Mouse (Mus musculus) midbrain, embryonic 12.5 days (tissue): ENCODE measurements at regions not wholly inside any gene's neighbourhood (a gene's known extent, or its start where the extent isn't known, plus 50 kb on each side); places are given as distances from the start of the nearest gene placed in this dataset.

Experiments
- ATAC-seq: fragments of 200-750 bp; cut with Nextera tagmentation; 2 replicates; pipeline ENCODE4 v1.8.0; 2017; ENCODE audit warnings: low read depth, moderate TSS enrichment, moderate library complexity; ENCODE audit not compliant: low FRiP score
- H3K27ac ChIP-seq: fragments of 300-500 bp; sonication (generic); replicated peaks from 2 replicates; pipeline ENCODE4 v1.5.1; 2016; ENCODE audit warnings: mild to moderate bottlenecking
- H3K27me3 ChIP-seq: fragments of 300-500 bp; sonication (generic); 2 replicates; pipeline ENCODE4 v1.6.1; 2016; ENCODE audit warnings: mild to moderate bottlenecking
- H3K36me3 ChIP-seq: fragments of 300-500 bp; sonication (generic); 2 replicates; pipeline ENCODE4 v1.6.1; 2016
- H3K4me1 ChIP-seq: fragments of 300-500 bp; sonication (generic); 2 replicates; pipeline ENCODE4 v1.6.1; 2016
- H3K4me2 ChIP-seq: fragments of 300-500 bp; sonication (generic); replicated peaks from 2 replicates; pipeline ENCODE4 v1.6.1; 2016; ENCODE audit warnings: mild to moderate bottlenecking, moderate library complexity
- H3K4me3 ChIP-seq: fragments of 300-500 bp; sonication (generic); 2 replicates; pipeline ENCODE4 v1.5.1; 2016; ENCODE audit warnings: mild to moderate bottlenecking
- H3K9ac ChIP-seq: fragments of 300-500 bp; sonication (generic); replicated peaks from 2 replicates; pipeline ENCODE4 v1.6.1; 2016; ENCODE audit warnings: mild to moderate bottlenecking, moderate library complexity
- H3K9me3 ChIP-seq: fragments of 300-500 bp; sonication (generic); 2 replicates; pipeline ENCODE4 v1.6.1; 2016; ENCODE audit warnings: mild to moderate bottlenecking
- WGBS: fragments of 180-500 bp; shearing (Covaris S2); methylation state at CpG from one replicate; pipeline ENCODE4 v1.1.7; 2016; 5-methylcytosine and 5-hydroxymethylcytosine counted together

- Histone ChIP-seq H3K4me3 (no peak overlapping the region), H3K27ac (no peak overlapping the region), H3K36me3 (no peaks in the 10 kb centered on the region), H3K4me2 (no peak overlapping the region), H3K27me3 (no peaks in the 10 kb centered on the region), H3K9ac (no peak overlapping the region), H3K4me1 (no peaks in the 10 kb centered on the region), H3K9me3 (no peaks in the 10 kb centered on the region)
- ATAC-seq = no peak
- WGBS = 95% methylated on average over 1 of the region's 1 CpGs
Measured at GRCm38 (mm10) chr12:36842957-36843356, 265.4 kb upstream of the Meox2 start.

- H3K4me1 ChIP-seq = no peaks in the 10 kb centered on the region
- H3K9ac ChIP-seq = no peak overlapping the region
- H3K27me3 ChIP-seq = no peaks in the 10 kb centered on the region
- no peaks in the 10 kb centered on the region for H3K36me3 ChIP-seq
- no peak for ATAC-seq
- no peak overlapping the region for H3K4me2 ChIP-seq
- no peak overlapping the region for H3K27ac ChIP-seq
- no peaks in the 10 kb centered on the region for H3K9me3 ChIP-seq
- H3K4me3 ChIP-seq = no peak overlapping the region
Measured at GRCm38 (mm10) chr12:36845130-36845529, 263.2 kb upstream of the Meox2 start.

GRCm38 (mm10) chr12:36849086-36849485 is 259.3 kb upstream of the Meox2 start:
- H3K4me2 ChIP-seq = no peak overlapping the region
- H3K9ac ChIP-seq = no peak overlapping the region
- 94% methylated on average over 2 of the region's 2 CpGs for WGBS
- no peaks in the 10 kb centered on the region for H3K27me3 ChIP-seq
- H3K36me3 ChIP-seq = no peaks in the 10 kb centered on the region
- H3K9me3 ChIP-seq = no peaks in the 10 kb centered on the region
- no peak overlapping the region for H3K27ac ChIP-seq
- no peaks in the 10 kb centered on the region for H3K4me1 ChIP-seq
- ATAC-seq = no peak
- H3K4me3 ChIP-seq = no peak overlapping the region

GRCm38 (mm10) chr12:36863113-36863512 is 245.2 kb upstream of the Meox2 start:
- Histone ChIP-seq H3K4me3 (no peak overlapping the region), H3K36me3 (no peaks in the 10 kb centered on the region), H3K4me1 (no peaks in the 10 kb centered on the region), H3K9me3 (no peaks in the 10 kb centered on the region), H3K9ac (no peak overlapping the region), H3K4me2 (no peak overlapping the region), H3K27me3 (no peaks in the 10 kb centered on the region), H3K27ac (no peak overlapping the region)
- WGBS = 81% methylated on average over 7 of the region's 7 CpGs
- no peak for ATAC-seq

GRCm38 (mm10) chr12:36880724-36881123 is 227.6 kb upstream of the Meox2 start:
- Histone ChIP-seq H3K9me3 (no peaks in the 10 kb centered on the region), H3K27me3 (no peaks in the 10 kb centered on the region), H3K4me1 (no peaks in the 10 kb centered on the region), H3K4me2 (no peak overlapping the region), H3K4me3 (no peak overlapping the region), H3K9ac (no peak overlapping the region), H3K36me3 (no peaks in the 10 kb centered on the region), H3K27ac (no peak overlapping the region)
- WGBS = 88% methylated on average over 1 of the region's 1 CpGs
- no peak for ATAC-seq

- H3K27me3 ChIP-seq = no peaks in the 10 kb centered on the region
- H3K9me3 ChIP-seq = no peaks in the 10 kb centered on the region
- no peaks in the 10 kb centered on the region for H3K36me3 ChIP-seq
- H3K9ac ChIP-seq = no peak overlapping the region
- no peak overlapping the region for H3K27ac ChIP-seq
- peak; percentile 59; the same call in 1 of the 2 replicates for ATAC-seq
- H3K4me2 ChIP-seq = no peak overlapping the region
- peaks cover 12% of the 10 kb centered on the region; the same call in 1 of the 2 replicates for H3K4me1 ChIP-seq
- H3K4me3 ChIP-seq = no peak overlapping the region
Measured at GRCm38 (mm10) chr12:36913364-36913763, 195.0 kb upstream of the Meox2 start.

- Histone ChIP-seq H3K27ac (no peak overlapping the region), H3K9me3 (no peaks in the 10 kb centered on the region), H3K27me3 (no peaks in the 10 kb centered on the region), H3K4me2 (no peak overlapping the region), H3K9ac (no peak overlapping the region), H3K36me3 (no peaks in the 10 kb centered on the region), H3K4me1 (peaks cover 12% of the 10 kb centered on the region; the same call in 1 of the 2 replicates), H3K4me3 (no peak overlapping the region)
- ATAC-seq = 0 out of 2 replicates have a peak, but pooled peaks have one; percentile 25
- WGBS = 31% methylated on average over 1 of the region's 1 CpGs
Measured at GRCm38 (mm10) chr12:36917576-36918106, 190.7 kb upstream of the Meox2 start.

GRCm38 (mm10) chr12:36918294-36918876 is 190.0 kb upstream of the Meox2 start:
- ATAC-seq = peak; percentile 85
- 36% methylated on average over 5 of the region's 5 CpGs for WGBS
- Histone ChIP-seq H3K4me3 (no peak overlapping the region), H3K9ac (no peak overlapping the region), H3K4me2 (no peak overlapping the region), H3K27me3 (no peaks in the 10 kb centered on the region), H3K9me3 (no peaks in the 10 kb centered on the region), H3K36me3 (no peaks in the 10 kb centered on the region), H3K4me1 (peaks cover 8% of the 10 kb centered on the region; the same call in 1 of the 2 replicates), H3K27ac (peak overlapping the region; percentile 52)

- WGBS = 95% methylated on average over 2 of the region's 2 CpGs
- Histone ChIP-seq H3K36me3 (no peaks in the 10 kb centered on the region), H3K9me3 (no peaks in the 10 kb centered on the region), H3K27me3 (no peaks in the 10 kb centered on the region), H3K27ac (no peak overlapping the region), H3K4me3 (no peak overlapping the region), H3K9ac (no peak overlapping the region), H3K4me1 (no peaks in the 10 kb centered on the region), H3K4me2 (no peak overlapping the region)
- no peak for ATAC-seq
Measured at GRCm38 (mm10) chr12:36923558-36923957, 184.8 kb upstream of the Meox2 start.

- Histone ChIP-seq H3K9ac (no peak overlapping the region), H3K9me3 (no peaks in the 10 kb centered on the region), H3K36me3 (no peaks in the 10 kb centered on the region), H3K27me3 (no peaks in the 10 kb centered on the region), H3K4me1 (no peaks in the 10 kb centered on the region), H3K4me2 (no peak overlapping the region), H3K4me3 (no peak overlapping the region), H3K27ac (no peak overlapping the region)
- ATAC-seq = no peak
- 68% methylated on average over 4 of the region's 4 CpGs for WGBS
Measured at GRCm38 (mm10) chr12:36926225-36926624, 182.1 kb upstream of the Meox2 start.

- no peak overlapping the region for H3K27ac ChIP-seq
- peak; percentile 78 for ATAC-seq
- H3K4me1 ChIP-seq = peaks cover 6% of the 10 kb centered on the region
- H3K4me3 ChIP-seq = no peak overlapping the region
- H3K36me3 ChIP-seq = no peaks in the 10 kb centered on the region
- no peaks in the 10 kb centered on the region for H3K27me3 ChIP-seq
- no peak overlapping the region for H3K4me2 ChIP-seq
- H3K9ac ChIP-seq = no peak overlapping the region
- WGBS = 4% methylated on average over 6 of the region's 6 CpGs
- no peaks in the 10 kb centered on the region for H3K9me3 ChIP-seq
Measured at GRCm38 (mm10) chr12:36933118-36933610, 175.2 kb upstream of the Meox2 start.

- ATAC-seq = no peak
- Histone ChIP-seq H3K9me3 (no peaks in the 10 kb centered on the region), H3K4me2 (no peak overlapping the region), H3K4me1 (no peaks in the 10 kb centered on the region), H3K27ac (no peak overlapping the region), H3K36me3 (no peaks in the 10 kb centered on the region), H3K4me3 (no peak overlapping the region), H3K27me3 (no peaks in the 10 kb centered on the region), H3K9ac (no peak overlapping the region)
- 91% methylated on average over 1 of the region's 1 CpGs for WGBS
Measured at GRCm38 (mm10) chr12:36943903-36944302, 164.4 kb upstream of the Meox2 start.

GRCm38 (mm10) chr12:36945964-36946363 is 162.4 kb upstream of the Meox2 start:
- H3K9ac ChIP-seq = no peak overlapping the region
- H3K4me3 ChIP-seq = no peak overlapping the region
- ATAC-seq = 0 out of 2 replicates have a peak, but pooled peaks have one; percentile 41
- H3K36me3 ChIP-seq = no peaks in the 10 kb centered on the region
- no peaks in the 10 kb centered on the region for H3K9me3 ChIP-seq
- H3K27ac ChIP-seq = no peak overlapping the region
- no peaks in the 10 kb centered on the region for H3K27me3 ChIP-seq
- no peak overlapping the region for H3K4me2 ChIP-seq
- 63% methylated on average over 1 of the region's 1 CpGs for WGBS
- no peaks in the 10 kb centered on the region for H3K4me1 ChIP-seq
